Mouse (Mus musculus) urinary bladder, postnatal 14 days (tissue): ENCODE data around the gene Gzmb.
"Not testable (repeated sequence)": the region's sequence is repeated elsewhere in the genome, so short reads cannot be mapped to it uniquely, and the experiment has no call there.

ENCODE experiments used
- DNase-seq: peaks from one replicate; pipeline ENCODE4 v3.0.0; 2021; ENCODE audit warnings: low spot score

Gzmb gene

GRCm38 (mm10) chr14:56262153-56262552, at the start of gene Gzmb:
TSS of gene Gzmb (minus strand) at chr14:56262260.
- no peak for DNase-seq

- not testable (repeated sequence) for DNase-seq
These were observed 49.7 kb upstream of the Gzmb start for GRCm38 (mm10) chr14:56311801-56312200.

- DNase-seq = no peak
These were observed 48.2 kb upstream of the Gzmb start for GRCm38 (mm10) chr14:56310238-56310637.

- DNase-seq = peak; percentile 8
These were observed 42.1 kb upstream of the Gzmb start for GRCm38 (mm10) chr14:56304149-56304548.

- no peak for DNase-seq
These were observed 41.5 kb upstream of the Gzmb start for GRCm38 (mm10) chr14:56303506-56304025.

GRCm38 (mm10) chr14:56302091-56302490, 40.0 kb upstream of the Gzmb start:
- DNase-seq = no peak

GRCm38 (mm10) chr14:56296786-56297185, 34.7 kb upstream of the Gzmb start:
- DNase-seq = no peak

GRCm38 (mm10) chr14:56296106-56296505, 34.0 kb upstream of the Gzmb start:
- no peak for DNase-seq

GRCm38 (mm10) chr14:56293146-56293545, 31.1 kb upstream of the Gzmb start:
- no peak for DNase-seq

GRCm38 (mm10) chr14:56288651-56289050, 26.6 kb upstream of the Gzmb start:
- DNase-seq = no peak

- DNase-seq = no peak
These were observed 25.7 kb upstream of the Gzmb start for GRCm38 (mm10) chr14:56287806-56288205.

- DNase-seq = no peak
These were observed 22.6 kb upstream of the Gzmb start for GRCm38 (mm10) chr14:56284356-56285325.

- no peak for DNase-seq
These were observed 21.8 kb upstream of the Gzmb start for GRCm38 (mm10) chr14:56283816-56284215.

GRCm38 (mm10) chr14:56281090-56281489, 19.0 kb upstream of the Gzmb start:
- DNase-seq = no peak

- DNase-seq = not testable (repeated sequence)
These were observed 16.6 kb upstream of the Gzmb start for GRCm38 (mm10) chr14:56278691-56279090.

- DNase-seq = not testable (repeated sequence)
These were observed 14.0 kb upstream of the Gzmb start for GRCm38 (mm10) chr14:56276096-56276495.

- DNase-seq = no peak
These were observed 4.0 kb upstream of the Gzmb start for GRCm38 (mm10) chr14:56266109-56266508.

- DNase-seq = no peak
These were observed 21.7 kb downstream of the Gzmb start for GRCm38 (mm10) chr14:56240409-56240808.

GRCm38 (mm10) chr14:56234556-56234955, 27.5 kb downstream of the Gzmb start, which contains the start of gene Gzmc:
TSS of gene Gzmc (minus strand) at chr14:56234656.
- no peak for DNase-seq

- DNase-seq = no peak
These were observed 50.7 kb downstream of the Gzmb start, which contains the start of gene Gzmf for GRCm38 (mm10) chr14:56211317-56211716. TSS of gene Gzmf (minus strand) at chr14:56211417.
